Mouse (Mus musculus): ENCODE measurements around the gene Lcor. TPM values are rescaled to one million over a fixed set of nuclear protein-coding genes. Genes with fewer than 3 reads are reported as not detected.

Lcor gene
- polyA plus RNA-seq, 1 experiment, result 4.8 TPM

DNA sequence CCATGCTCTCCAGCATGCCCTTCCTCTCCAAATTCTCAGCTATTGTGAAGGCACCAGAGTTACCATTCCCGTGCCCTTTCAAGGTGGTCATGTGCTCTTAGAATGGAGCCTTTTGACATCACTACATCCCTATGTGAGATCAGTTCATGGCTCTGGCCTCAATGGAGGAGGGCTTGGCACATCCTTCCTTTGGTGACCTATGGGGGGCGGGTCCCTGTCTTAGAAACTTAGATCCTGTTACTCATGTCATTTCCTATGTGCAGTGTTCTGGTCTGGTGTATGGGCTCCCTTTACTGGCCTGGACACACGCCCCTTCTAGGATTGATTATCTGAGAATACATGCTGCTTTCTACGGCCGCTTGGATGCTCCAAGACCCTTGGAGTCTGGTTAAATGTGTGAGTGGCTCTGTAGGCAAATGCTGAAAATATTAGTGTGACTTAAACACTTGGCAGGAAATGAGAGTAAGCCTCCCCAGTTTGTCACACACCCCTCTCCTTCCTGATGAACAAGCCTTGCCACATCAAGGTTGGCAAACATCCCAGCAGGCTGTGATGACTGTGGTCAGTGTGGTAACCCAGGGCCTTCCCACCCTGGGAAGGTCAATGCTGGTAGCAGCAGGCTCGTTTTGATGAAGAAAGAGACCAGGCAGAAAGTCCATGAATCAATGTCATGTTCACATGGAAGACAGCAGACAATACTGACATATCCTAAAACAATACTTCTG, 114.9 kb downstream of the Lcor start:
- peak; percentile 15 for DNase-seq
- TF ChIP-seq POLR2A (IDR thresholded peaks at IDR 0.05; ENCODE audit: control insufficient read depth, extremely low read depth, insufficient read depth, low read length, poor library complexity) (no peak), CTCF (IDR thresholded peaks at IDR 0.05; ENCODE audit: borderline replicate concordance, control insufficient read depth, extremely low read depth, insufficient read depth, low read length, poor library complexity) (no peak)
- Histone ChIP-seq H3K27me3 (ENCODE audit: control insufficient read depth, insufficient read depth, low read length) (no peaks in the 10 kb centered on the region), H3K4me3 (ENCODE audit: control insufficient read depth, insufficient read depth, low read length) (no peak overlapping the region), H3K27ac (ENCODE audit: control insufficient read depth, insufficient read depth, low read length) (no peak overlapping the region), H3K4me1 (replicated peaks; ENCODE audit: control insufficient read depth, insufficient read depth, low read length) (peaks cover 15% of the 10 kb centered on the region), H3K36me3 (ENCODE audit: control insufficient read depth, insufficient read depth, low read length) (no peaks in the 10 kb centered on the region)
- 13% methylated on average over 6 of the region's 6 CpGs for WGBS

DNA sequence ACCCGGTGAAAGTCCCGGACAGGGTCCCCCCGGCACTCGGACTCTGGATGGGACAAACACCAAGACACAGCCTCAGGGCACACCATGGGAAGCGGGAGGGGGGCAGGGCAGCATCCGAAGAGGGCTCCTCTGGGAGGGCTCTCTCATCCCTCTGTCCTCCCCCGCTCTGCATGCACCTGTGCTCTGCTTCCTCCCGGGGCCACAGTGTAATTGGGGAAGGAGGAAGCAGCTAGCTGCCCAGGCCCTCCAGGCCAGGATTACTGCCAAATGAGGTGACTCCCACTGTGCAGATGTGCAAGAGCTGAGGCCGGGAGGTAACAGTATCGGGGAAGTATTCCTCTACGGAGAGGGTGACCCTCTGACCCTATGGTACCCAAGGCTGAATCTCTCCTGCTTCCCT, 118.2 kb downstream of the Lcor start:
- no peak for TF ChIP-seq POLR2A (IDR thresholded peaks at IDR 0.05; ENCODE audit: control insufficient read depth, extremely low read depth, insufficient read depth, low read length, poor library complexity)
- TF ChIP-seq CTCF (IDR thresholded peaks at IDR 0.05; ENCODE audit: borderline replicate concordance, control insufficient read depth, extremely low read depth, insufficient read depth, low read length, poor library complexity), result no peak
- WGBS, result 29% methylated on average over 11 of the region's 11 CpGs
- H3K36me3 ChIP-seq (ENCODE audit: control insufficient read depth, insufficient read depth, low read length), result no peaks in the 10 kb centered on the region
- H3K4me3 ChIP-seq (ENCODE audit: control insufficient read depth, insufficient read depth, low read length), result no peak overlapping the region
- peaks cover 15% of the 10 kb centered on the region for H3K4me1 ChIP-seq (replicated peaks; ENCODE audit: control insufficient read depth, insufficient read depth, low read length)
- H3K27ac ChIP-seq (ENCODE audit: control insufficient read depth, insufficient read depth, low read length), result no peak overlapping the region
- no peak for DNase-seq
- H3K27me3 ChIP-seq (ENCODE audit: control insufficient read depth, insufficient read depth, low read length), result no peaks in the 10 kb centered on the region

GRCm38 (mm10) chr19:41606208-41606987, 124.0 kb downstream of the Lcor start:
- H3K27ac ChIP-seq (ENCODE audit: control insufficient read depth, insufficient read depth, low read length), result no peak overlapping the region
- H3K4me3 ChIP-seq (ENCODE audit: control insufficient read depth, insufficient read depth, low read length), result no peak overlapping the region
- no peak for TF ChIP-seq CTCF (IDR thresholded peaks at IDR 0.05; ENCODE audit: borderline replicate concordance, control insufficient read depth, extremely low read depth, insufficient read depth, low read length, poor library complexity)
- no peak for DNase-seq
- no peaks in the 10 kb centered on the region for H3K4me1 ChIP-seq (replicated peaks; ENCODE audit: control insufficient read depth, insufficient read depth, low read length)
- H3K27me3 ChIP-seq (ENCODE audit: control insufficient read depth, insufficient read depth, low read length), result no peaks in the 10 kb centered on the region
- no peaks in the 10 kb centered on the region for H3K36me3 ChIP-seq (ENCODE audit: control insufficient read depth, insufficient read depth, low read length)
- WGBS, result 79% methylated on average over 10 of the region's 10 CpGs

GRCm38 (mm10) chr19:41611683-41612082, 129.2 kb downstream of the Lcor start:
- 70% methylated on average over 6 of the region's 6 CpGs for WGBS

More at GRCm38 (mm10) chr19:41611683-41612082, 129.2 kb downstream of the Lcor start:
- Histone ChIP-seq H3K27me3 (ENCODE audit: control insufficient read depth, insufficient read depth, low read length) (no peaks in the 10 kb centered on the region), H3K4me1 (replicated peaks; ENCODE audit: control insufficient read depth, insufficient read depth, low read length) (peaks cover 8% of the 10 kb centered on the region; the same call in 1 of the 2 replicates), H3K4me3 (ENCODE audit: control insufficient read depth, insufficient read depth, low read length) (no peak overlapping the region), H3K36me3 (ENCODE audit: control insufficient read depth, insufficient read depth, low read length) (no peaks in the 10 kb centered on the region), H3K27ac (ENCODE audit: control insufficient read depth, insufficient read depth, low read length) (no peak overlapping the region)
- TF ChIP-seq POLR2A (IDR thresholded peaks at IDR 0.05; ENCODE audit: control insufficient read depth, extremely low read depth, insufficient read depth, low read length, poor library complexity), result no peak
- no peak for TF ChIP-seq CTCF (IDR thresholded peaks at IDR 0.05; ENCODE audit: borderline replicate concordance, control insufficient read depth, extremely low read depth, insufficient read depth, low read length, poor library complexity)
- no peak for DNase-seq

Other genes with a start within 250 kb of the Lcor start
- gene Tm9sf3, start 218.6 kb upstream of the Lcor start, polyA plus RNA-seq (2012; rRNA removed), result 56.9 and 59.7 TPM in 2 replicates
- gene Pik3ap1, start 97.5 kb upstream of the Lcor start, polyA plus RNA-seq (2012; rRNA removed), result 10.0 and 10.3 TPM in 2 replicates
- 2.8 and 3.0 TPM in 2 replicates for gene Gm340, start 99.7 kb downstream of the Lcor start, polyA plus RNA-seq (2012; rRNA removed)

Data from thymus, adult 2 months (tissue).